Mouse (Mus musculus): ENCODE measurements at regions not wholly inside any gene's neighbourhood (a gene's known extent, or its start where the extent isn't known, plus 50 kb on each side); places are given as distances from the start of the nearest gene placed in this dataset.

- ATAC-seq (replicated peaks; ENCODE audit: low FRiP score, low TSS enrichment, low read depth) (no peak), DNase-seq (ENCODE audit: low spot score) (no peak)
- no peak overlapping the region for H3K4me2 ChIP-seq (ENCODE audit: low read length)
- no peaks in the 10 kb centered on the region for H3K36me3 ChIP-seq (ENCODE audit: control insufficient read depth, insufficient read depth, low read length)
- WGBS, result 89% methylated on average over 3 of the region's 3 CpGs
- no peak overlapping the region for H3K9ac ChIP-seq (ENCODE audit: low read length)
- no peak overlapping the region for H3K4me3 ChIP-seq (ENCODE audit: low read depth, low read length)
- H3K27me3 ChIP-seq (replicated peaks; ENCODE audit: control insufficient read depth, insufficient read depth, low read length), result no peaks in the 10 kb centered on the region
- no peaks in the 10 kb centered on the region for H3K9me3 ChIP-seq (ENCODE audit: control insufficient read depth, low read length)
- H3K4me1 ChIP-seq (replicated peaks; ENCODE audit: control insufficient read depth, insufficient read depth, low read length), result no peaks in the 10 kb centered on the region
- H3K27ac ChIP-seq (ENCODE audit: low read depth), result no peak overlapping the region
Observed at GRCm38 (mm10) chr13:106699957-106700356, 236.8 kb downstream of the Ipo11 start.

GRCm38 (mm10) chr13:106691787-106692571, 244.8 kb downstream of the Ipo11 start:
- H3K4me2 ChIP-seq (ENCODE audit: low read length), result no peak overlapping the region
- WGBS, result 76% methylated on average over 10 of the region's 10 CpGs
- ATAC-seq (replicated peaks; ENCODE audit: low FRiP score, low TSS enrichment, low read depth) (no peak), DNase-seq (ENCODE audit: low spot score) (no peak)
- no peaks in the 10 kb centered on the region for H3K4me1 ChIP-seq (replicated peaks; ENCODE audit: control insufficient read depth, insufficient read depth, low read length)
- H3K9me3 ChIP-seq (ENCODE audit: control insufficient read depth, low read length), result no peaks in the 10 kb centered on the region
- H3K27me3 ChIP-seq (replicated peaks; ENCODE audit: control insufficient read depth, insufficient read depth, low read length), result no peaks in the 10 kb centered on the region
- H3K4me3 ChIP-seq (ENCODE audit: low read depth, low read length), result no peak overlapping the region
- no peak overlapping the region for H3K27ac ChIP-seq (ENCODE audit: low read depth)
- no peak overlapping the region for H3K9ac ChIP-seq (ENCODE audit: low read length)
- no peaks in the 10 kb centered on the region for H3K36me3 ChIP-seq (ENCODE audit: control insufficient read depth, insufficient read depth, low read length)

- ATAC-seq (replicated peaks; ENCODE audit: low FRiP score, low TSS enrichment, low read depth), result no peak
- 72% methylated on average over 3 of the region's 3 CpGs for WGBS
- DNase-seq (ENCODE audit: low spot score), result no peak
- Histone ChIP-seq H3K4me2 (ENCODE audit: low read length) (no peak overlapping the region), H3K4me3 (ENCODE audit: low read depth, low read length) (no peak overlapping the region), H3K9me3 (ENCODE audit: control insufficient read depth, low read length) (no peaks in the 10 kb centered on the region), H3K27me3 (replicated peaks; ENCODE audit: control insufficient read depth, insufficient read depth, low read length) (no peaks in the 10 kb centered on the region), H3K36me3 (ENCODE audit: control insufficient read depth, insufficient read depth, low read length) (no peaks in the 10 kb centered on the region), H3K9ac (ENCODE audit: low read length) (no peak overlapping the region), H3K27ac (ENCODE audit: low read depth) (no peak overlapping the region), H3K4me1 (replicated peaks; ENCODE audit: control insufficient read depth, insufficient read depth, low read length) (no peaks in the 10 kb centered on the region)
Observed at GRCm38 (mm10) chr13:106690125-106690524, 246.6 kb downstream of the Ipo11 start.

GRCm38 (mm10) chr13:106689618-106690017, 247.1 kb downstream of the Ipo11 start:
- DNase-seq (ENCODE audit: low spot score) (no peak), ATAC-seq (replicated peaks; ENCODE audit: low FRiP score, low TSS enrichment, low read depth) (no peak)
- 52% methylated on average over 2 of the region's 2 CpGs for WGBS
- Histone ChIP-seq H3K4me1 (replicated peaks; ENCODE audit: control insufficient read depth, insufficient read depth, low read length) (no peaks in the 10 kb centered on the region), H3K27ac (ENCODE audit: low read depth) (no peak overlapping the region), H3K27me3 (replicated peaks; ENCODE audit: control insufficient read depth, insufficient read depth, low read length) (no peaks in the 10 kb centered on the region), H3K9me3 (ENCODE audit: control insufficient read depth, low read length) (no peaks in the 10 kb centered on the region), H3K4me2 (ENCODE audit: low read length) (no peak overlapping the region), H3K9ac (ENCODE audit: low read length) (no peak overlapping the region), H3K36me3 (ENCODE audit: control insufficient read depth, insufficient read depth, low read length) (no peaks in the 10 kb centered on the region), H3K4me3 (ENCODE audit: low read depth, low read length) (no peak overlapping the region)

- Histone ChIP-seq H3K9me3 (ENCODE audit: control insufficient read depth, low read length) (no peaks in the 10 kb centered on the region), H3K4me2 (ENCODE audit: low read length) (no peak overlapping the region), H3K4me1 (replicated peaks; ENCODE audit: control insufficient read depth, insufficient read depth, low read length) (no peaks in the 10 kb centered on the region), H3K4me3 (ENCODE audit: low read depth, low read length) (no peak overlapping the region), H3K9ac (ENCODE audit: low read length) (no peak overlapping the region), H3K27ac (ENCODE audit: low read depth) (no peak overlapping the region), H3K27me3 (replicated peaks; ENCODE audit: control insufficient read depth, insufficient read depth, low read length) (no peaks in the 10 kb centered on the region), H3K36me3 (ENCODE audit: control insufficient read depth, insufficient read depth, low read length) (no peaks in the 10 kb centered on the region)
- no peak for DNase-seq (ENCODE audit: low spot score)
- no peak for ATAC-seq (replicated peaks; ENCODE audit: low FRiP score, low TSS enrichment, low read depth)
- 80% methylated on average over 8 of the region's 8 CpGs for WGBS
Observed at GRCm38 (mm10) chr13:106689051-106689450, 247.7 kb downstream of the Ipo11 start.

- no peak overlapping the region for H3K4me3 ChIP-seq (ENCODE audit: low read depth, low read length)
- no peaks in the 10 kb centered on the region for H3K4me1 ChIP-seq (replicated peaks; ENCODE audit: control insufficient read depth, insufficient read depth, low read length)
- ATAC-seq (replicated peaks; ENCODE audit: low FRiP score, low TSS enrichment, low read depth), result no peak
- no peaks in the 10 kb centered on the region for H3K9me3 ChIP-seq (ENCODE audit: control insufficient read depth, low read length)
- WGBS, result 88% methylated on average over 5 of the region's 5 CpGs
- no peak overlapping the region for H3K27ac ChIP-seq (ENCODE audit: low read depth)
- no peak overlapping the region for H3K9ac ChIP-seq (ENCODE audit: low read length)
- no peak overlapping the region for H3K4me2 ChIP-seq (ENCODE audit: low read length)
- no peak for DNase-seq (ENCODE audit: low spot score)
- H3K27me3 ChIP-seq (replicated peaks; ENCODE audit: control insufficient read depth, insufficient read depth, low read length), result no peaks in the 10 kb centered on the region
- H3K36me3 ChIP-seq (ENCODE audit: control insufficient read depth, insufficient read depth, low read length), result no peaks in the 10 kb centered on the region
Observed at GRCm38 (mm10) chr13:106669665-106670064, 267.1 kb downstream of the Ipo11 start.

- Histone ChIP-seq H3K9ac (ENCODE audit: low read length) (no peak overlapping the region), H3K27me3 (replicated peaks; ENCODE audit: control insufficient read depth, insufficient read depth, low read length) (no peaks in the 10 kb centered on the region), H3K27ac (ENCODE audit: low read depth) (no peak overlapping the region), H3K4me1 (replicated peaks; ENCODE audit: control insufficient read depth, insufficient read depth, low read length) (no peaks in the 10 kb centered on the region), H3K4me2 (ENCODE audit: low read length) (no peak overlapping the region), H3K9me3 (ENCODE audit: control insufficient read depth, low read length) (no peaks in the 10 kb centered on the region), H3K4me3 (ENCODE audit: low read depth, low read length) (no peak overlapping the region), H3K36me3 (ENCODE audit: control insufficient read depth, insufficient read depth, low read length) (no peaks in the 10 kb centered on the region)
- DNase-seq (ENCODE audit: low spot score) (no peak), ATAC-seq (replicated peaks; ENCODE audit: low FRiP score, low TSS enrichment, low read depth) (no peak)
- 76% methylated on average over 1 of the region's 1 CpGs for WGBS
Observed at GRCm38 (mm10) chr13:106662195-106662594, 274.6 kb downstream of the Ipo11 start.

- DNase-seq (ENCODE audit: low spot score), result no peak
- Histone ChIP-seq H3K4me2 (ENCODE audit: low read length) (no peak overlapping the region), H3K4me3 (ENCODE audit: low read depth, low read length) (no peak overlapping the region), H3K27ac (ENCODE audit: low read depth) (no peak overlapping the region), H3K4me1 (replicated peaks; ENCODE audit: control insufficient read depth, insufficient read depth, low read length) (no peaks in the 10 kb centered on the region), H3K9me3 (ENCODE audit: control insufficient read depth, low read length) (no peaks in the 10 kb centered on the region), H3K27me3 (replicated peaks; ENCODE audit: control insufficient read depth, insufficient read depth, low read length) (no peaks in the 10 kb centered on the region), H3K9ac (ENCODE audit: low read length) (no peak overlapping the region), H3K36me3 (ENCODE audit: control insufficient read depth, insufficient read depth, low read length) (no peaks in the 10 kb centered on the region)
- ATAC-seq (replicated peaks; ENCODE audit: low FRiP score, low TSS enrichment, low read depth), result no peak
Observed at GRCm38 (mm10) chr13:106649363-106649762, 287.4 kb downstream of the Ipo11 start.

GRCm38 (mm10) chr13:106643302-106643975, 293.3 kb downstream of the Ipo11 start:
- DNase-seq (ENCODE audit: low spot score) (no peak), ATAC-seq (replicated peaks; ENCODE audit: low FRiP score, low TSS enrichment, low read depth) (no peak)
- WGBS, result 57% methylated on average over 5 of the region's 5 CpGs
- Histone ChIP-seq H3K36me3 (ENCODE audit: control insufficient read depth, insufficient read depth, low read length) (no peaks in the 10 kb centered on the region), H3K4me2 (ENCODE audit: low read length) (no peak overlapping the region), H3K27ac (ENCODE audit: low read depth) (no peak overlapping the region), H3K27me3 (replicated peaks; ENCODE audit: control insufficient read depth, insufficient read depth, low read length) (no peaks in the 10 kb centered on the region), H3K9me3 (ENCODE audit: control insufficient read depth, low read length) (no peaks in the 10 kb centered on the region), H3K4me3 (ENCODE audit: low read depth, low read length) (no peak overlapping the region), H3K9ac (ENCODE audit: low read length) (no peak overlapping the region), H3K4me1 (replicated peaks; ENCODE audit: control insufficient read depth, insufficient read depth, low read length) (no peaks in the 10 kb centered on the region)
